Mouse (Mus musculus): ENCODE results near the gene Eid2b. TPM values are rescaled to one million over a fixed set of nuclear protein-coding genes. Genes with fewer than 3 reads are reported as not detected.
A peak's percentile ranks its signal among the peaks of the same experiment; 100 is the strongest.
"Not testable (repeated sequence)": the region's sequence is repeated elsewhere in the genome, so short reads cannot be mapped to it uniquely, and the experiment has no call there.

Gene Eid2b
- polyA plus RNA-seq (2015; fragmentation: Nextera tagmentation; extraction: Ambion mirVana), result 36.7 and 41.4 TPM in 2 replicates

DNA sequence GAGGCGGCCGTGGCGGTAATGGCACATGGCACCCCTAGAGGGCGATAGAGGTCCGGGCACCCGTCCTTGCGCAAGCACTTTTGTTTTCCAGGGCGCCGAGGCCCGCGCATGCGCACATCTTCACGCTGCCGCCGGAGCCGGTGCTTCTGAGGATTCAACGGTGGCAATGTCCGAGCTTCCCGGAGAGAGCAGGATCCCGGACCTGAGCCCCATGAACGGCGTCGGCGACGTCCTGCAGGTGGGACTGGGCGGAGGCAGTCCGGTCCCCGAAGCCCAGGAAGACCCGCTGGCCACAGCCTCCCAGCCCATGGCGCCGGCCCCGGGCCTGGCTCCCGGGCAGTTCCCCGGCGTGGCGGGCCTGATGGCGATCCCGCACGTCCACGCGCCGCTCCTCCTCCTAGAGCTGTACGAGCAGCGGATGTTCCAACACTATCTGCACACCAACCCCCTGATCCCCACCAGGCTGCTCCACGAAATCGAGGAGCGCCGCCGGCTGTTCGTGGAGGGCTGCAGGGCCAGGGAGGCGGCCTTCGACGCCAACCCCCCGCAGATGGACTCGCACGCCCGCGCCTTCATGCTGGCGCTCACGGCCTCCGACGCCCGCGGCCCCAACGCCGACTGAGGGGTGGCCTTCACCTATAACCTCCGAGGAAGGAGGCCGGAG lies at the start of gene Eid2b:
Eid2b (plus strand) TSS at position 125 of the 664 bp plus-strand sequence.
- peaks cover 12% of the 10 kb centered on the region for H3K36me3 ChIP-seq
- peak within 1 kb of the TSS; percentile 90 for H3K27ac ChIP-seq
- H3K9ac ChIP-seq (replicated peaks), result peak within 1 kb of the TSS; percentile 92
- peak; percentile 87 for ATAC-seq
- H3K4me2 ChIP-seq (replicated peaks), result peak within 1 kb of the TSS; percentile 80
- peak within 1 kb of the TSS; percentile 69 for H3K4me3 ChIP-seq (replicated peaks)
- peaks cover 20% of the 10 kb centered on the region for H3K4me1 ChIP-seq (replicated peaks)
- H3K27me3 ChIP-seq, result no peaks in the 10 kb centered on the region
- no peaks in the 10 kb centered on the region for H3K9me3 ChIP-seq
- WGBS, result 2% methylated on average over 68 of the region's 68 CpGs

DNA sequence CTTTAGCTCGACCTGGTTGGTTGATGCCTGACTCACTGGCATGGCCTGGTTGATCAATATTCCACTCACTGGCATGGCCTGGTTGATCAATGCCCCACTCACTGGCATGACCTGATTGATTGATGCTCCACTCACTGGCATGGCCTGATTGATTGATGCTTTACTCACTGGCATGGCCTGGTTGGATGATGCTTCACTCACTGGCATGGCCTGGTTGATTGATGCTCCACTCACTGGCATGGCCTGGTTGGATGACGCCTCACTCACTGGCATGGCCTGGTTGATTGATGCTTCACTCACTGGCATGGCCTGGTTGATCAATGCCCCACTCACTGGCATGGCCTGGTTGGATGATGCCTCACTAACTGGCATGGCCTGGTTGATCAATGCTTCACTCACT lies 33.6 kb upstream of the Eid2b start:
- H3K9ac ChIP-seq (replicated peaks), result not testable (repeated sequence)
- 72% methylated on average over 2 of the region's 2 CpGs for WGBS

DNA sequence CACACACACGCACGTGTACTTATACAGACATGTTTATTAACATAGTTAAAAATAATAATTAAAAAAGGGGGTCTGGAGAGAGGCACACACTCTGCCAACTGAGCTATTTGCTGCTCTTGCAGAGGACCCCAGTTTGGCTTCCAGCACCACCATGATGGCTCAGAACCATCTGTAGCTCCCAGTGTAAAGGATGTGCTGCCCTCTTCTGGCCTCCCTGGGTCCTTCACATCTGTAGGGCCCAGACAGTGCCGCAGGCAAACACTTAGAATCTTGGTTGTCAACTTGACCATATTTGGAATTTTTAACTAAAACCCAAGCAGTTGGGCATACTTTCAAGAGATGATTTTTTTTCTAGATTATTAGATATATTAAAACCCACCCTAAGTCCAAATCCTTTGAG lies 28.6 kb upstream of the Eid2b start:
- Histone ChIP-seq H3K9ac (replicated peaks) (no peak overlapping the region), H3K9me3 (peaks cover 7% of the 10 kb centered on the region; the same call in 1 of the 2 replicates), H3K27ac (no peak overlapping the region), H3K36me3 (no peaks in the 10 kb centered on the region), H3K4me3 (replicated peaks) (no peak overlapping the region), H3K4me1 (replicated peaks) (no peaks in the 10 kb centered on the region), H3K27me3 (no peaks in the 10 kb centered on the region), H3K4me2 (replicated peaks) (no peak overlapping the region)
- WGBS, result 91% methylated on average over 3 of the region's 3 CpGs
- ATAC-seq, result no peak

More for the DNA sequence above, 33.6 kb upstream of the Eid2b start:
- not testable (repeated sequence) for H3K4me3 ChIP-seq (replicated peaks); H3K27ac ChIP-seq; ATAC-seq; H3K36me3 ChIP-seq; H3K9me3 ChIP-seq; H3K4me2 ChIP-seq (replicated peaks); H3K27me3 ChIP-seq; H3K4me1 ChIP-seq (replicated peaks)

DNA sequence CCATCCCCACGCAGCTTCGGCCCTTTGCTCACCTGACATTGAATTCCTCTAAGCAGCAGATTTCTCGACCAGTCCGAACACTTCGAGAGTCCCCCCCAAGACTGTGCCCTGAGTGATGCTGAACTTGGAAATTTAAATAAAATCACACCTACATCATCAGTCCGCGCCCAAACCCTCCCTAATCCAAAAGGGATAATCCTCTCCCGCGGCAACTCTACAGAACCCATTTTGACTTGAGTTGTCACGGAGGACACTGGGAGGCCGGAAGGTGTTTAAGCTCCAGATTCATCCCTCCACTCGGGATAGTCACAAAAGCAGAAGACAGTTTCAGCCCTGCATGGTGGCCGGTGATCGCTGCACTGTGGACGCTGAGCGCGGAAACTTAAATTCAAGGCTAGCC lies 25.6 kb upstream of the Eid2b start:
- no peak for ATAC-seq
- 87% methylated on average over 17 of the region's 17 CpGs for WGBS
- no peak overlapping the region for H3K27ac ChIP-seq
- H3K4me1 ChIP-seq (replicated peaks), result no peaks in the 10 kb centered on the region
- peaks cover 13% of the 10 kb centered on the region for H3K9me3 ChIP-seq
- no peak overlapping the region for H3K9ac ChIP-seq (replicated peaks)
- no peaks in the 10 kb centered on the region for H3K27me3 ChIP-seq
- no peak overlapping the region for H3K4me3 ChIP-seq (replicated peaks)
- no peaks in the 10 kb centered on the region for H3K36me3 ChIP-seq
- no peak overlapping the region for H3K4me2 ChIP-seq (replicated peaks)

DNA sequence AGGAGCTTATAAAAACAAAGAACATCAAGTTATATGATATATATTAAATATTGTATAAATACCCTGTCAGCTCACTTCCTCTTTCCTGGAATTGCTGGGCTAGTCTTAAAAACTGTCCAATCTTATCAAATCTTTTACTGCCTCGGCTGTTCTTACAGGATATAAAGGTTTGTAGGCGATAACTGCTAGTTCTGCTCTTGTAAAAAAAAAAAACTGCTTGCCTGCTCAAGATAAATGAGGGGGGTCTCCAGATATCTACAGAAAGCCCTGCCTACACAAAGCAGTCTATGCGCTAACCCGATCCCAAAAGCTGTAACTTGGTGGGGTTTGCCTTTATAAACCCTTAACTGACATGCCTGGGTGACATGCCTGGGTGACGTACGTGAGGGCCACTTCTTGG lies 22.9 kb upstream of the Eid2b start:
- H3K36me3 ChIP-seq, result no peaks in the 10 kb centered on the region
- no peak for ATAC-seq
- H3K4me1 ChIP-seq (replicated peaks), result no peaks in the 10 kb centered on the region
- 93% methylated on average over 6 of the region's 6 CpGs for WGBS
- no peak overlapping the region for H3K4me3 ChIP-seq (replicated peaks)
- no peak overlapping the region for H3K27ac ChIP-seq
- H3K9me3 ChIP-seq, result peaks cover 6% of the 10 kb centered on the region; the same call in 1 of the 2 replicates
- H3K9ac ChIP-seq (replicated peaks), result no peak overlapping the region
- no peaks in the 10 kb centered on the region for H3K27me3 ChIP-seq
- no peak overlapping the region for H3K4me2 ChIP-seq (replicated peaks)

DNA sequence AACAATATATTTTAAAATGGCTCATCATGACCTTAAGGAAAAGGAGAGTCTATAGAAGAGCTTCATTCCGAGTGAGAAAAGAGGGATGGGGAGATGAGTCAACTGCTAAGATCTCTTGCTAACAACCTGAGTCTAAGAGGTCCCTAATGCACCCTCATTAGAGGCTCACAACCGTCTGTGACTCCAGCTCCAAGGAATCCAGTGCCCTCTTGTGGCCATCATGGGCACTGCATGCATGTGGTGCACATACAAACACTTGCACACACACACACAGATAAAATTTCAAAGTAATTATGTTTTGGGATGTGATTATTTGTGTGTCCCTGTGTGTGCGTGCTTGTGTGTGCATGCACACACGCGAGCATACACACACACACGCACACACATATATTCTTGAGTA lies 22.1 kb upstream of the Eid2b start:
- no peaks in the 10 kb centered on the region for H3K4me1 ChIP-seq (replicated peaks)
- H3K9ac ChIP-seq (replicated peaks), result no peak overlapping the region
- H3K9me3 ChIP-seq, result peaks cover 6% of the 10 kb centered on the region; the same call in 1 of the 2 replicates
- H3K36me3 ChIP-seq, result no peaks in the 10 kb centered on the region
- 80% methylated on average over 6 of the region's 6 CpGs for WGBS
- H3K4me2 ChIP-seq (replicated peaks), result no peak overlapping the region
- no peak for ATAC-seq
- H3K27ac ChIP-seq, result no peak overlapping the region
- H3K4me3 ChIP-seq (replicated peaks), result no peak overlapping the region
- no peaks in the 10 kb centered on the region for H3K27me3 ChIP-seq

DNA sequence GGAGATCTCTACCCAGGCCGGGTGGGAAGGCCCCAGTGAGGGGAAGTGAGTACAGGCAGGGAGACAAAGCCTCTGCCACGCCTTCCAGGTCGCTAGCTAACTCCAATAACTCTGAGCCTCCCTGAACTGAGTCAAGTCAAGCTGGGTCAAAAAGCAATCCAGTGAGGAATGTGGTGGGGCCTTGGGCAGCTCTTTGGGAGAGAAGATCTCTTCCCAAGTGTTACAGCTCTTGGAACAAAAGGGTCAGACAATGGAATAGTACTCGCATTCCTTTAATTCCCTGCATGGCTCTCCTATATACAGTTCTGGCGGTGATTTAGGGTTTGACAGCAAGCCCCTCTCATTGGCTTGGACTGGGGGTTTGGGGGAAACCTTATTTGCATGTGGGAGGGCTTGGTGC lies 14.7 kb upstream of the Eid2b start:
- Histone ChIP-seq H3K9ac (replicated peaks) (no peak overlapping the region), H3K4me2 (replicated peaks) (no peak overlapping the region), H3K4me1 (replicated peaks) (no peaks in the 10 kb centered on the region), H3K4me3 (replicated peaks) (no peak overlapping the region), H3K27ac (no peak overlapping the region), H3K27me3 (no peaks in the 10 kb centered on the region), H3K36me3 (no peaks in the 10 kb centered on the region), H3K9me3 (no peaks in the 10 kb centered on the region)
- WGBS, result 51% methylated on average over 5 of the region's 5 CpGs
- no peak for ATAC-seq

DNA sequence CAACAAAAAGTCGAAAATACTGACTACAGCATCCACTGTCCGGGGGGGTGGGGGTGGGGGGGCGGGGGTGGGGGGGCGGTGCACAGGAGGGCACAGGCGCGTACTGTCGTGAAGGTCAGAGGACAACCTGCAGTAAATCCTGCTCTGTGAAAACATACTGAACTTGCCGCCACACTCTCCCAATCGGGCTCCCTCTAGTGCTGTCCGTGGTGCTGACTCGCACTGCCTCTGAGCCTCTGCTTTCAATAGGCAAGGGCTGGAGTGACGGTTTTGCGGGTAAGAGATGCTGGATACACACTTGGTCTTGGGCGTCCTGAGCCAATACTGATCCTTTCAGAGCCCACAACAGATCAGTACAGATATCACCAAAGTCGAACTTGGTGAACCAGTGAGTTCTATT lies 13.8 kb upstream of the Eid2b start:
- H3K4me2 ChIP-seq (replicated peaks), result no peak overlapping the region
- peaks cover 5% of the 10 kb centered on the region for H3K4me1 ChIP-seq (replicated peaks)
- H3K27ac ChIP-seq, result no peak overlapping the region
- H3K27me3 ChIP-seq, result no peaks in the 10 kb centered on the region
- no peak overlapping the region for H3K9ac ChIP-seq (replicated peaks)
- no peaks in the 10 kb centered on the region for H3K9me3 ChIP-seq
- ATAC-seq, result no peak
- no peak overlapping the region for H3K4me3 ChIP-seq (replicated peaks)
- no peaks in the 10 kb centered on the region for H3K36me3 ChIP-seq
- 9% methylated on average over 15 of the region's 15 CpGs for WGBS

DNA sequence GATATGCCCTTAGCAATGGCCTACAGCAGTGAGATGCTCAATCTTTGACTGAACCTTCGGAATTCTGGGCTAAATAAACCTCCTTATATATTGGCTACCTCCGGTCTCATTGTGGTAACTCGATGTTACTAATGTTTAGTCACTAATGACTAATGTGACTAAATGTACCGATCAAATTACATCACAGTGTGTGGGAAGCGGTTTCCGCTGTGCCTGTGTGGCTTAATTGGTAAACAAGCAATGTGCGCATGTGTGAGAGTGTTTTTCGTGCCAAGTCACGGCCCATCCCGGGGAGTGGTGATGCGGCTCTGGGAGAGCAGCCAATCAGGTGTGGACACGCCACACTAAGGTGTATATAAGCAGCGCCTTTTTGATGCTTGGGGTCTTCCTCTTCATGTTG lies 12.1 kb upstream of the Eid2b start:
- no peak for ATAC-seq
- Histone ChIP-seq H3K27ac (no peak overlapping the region), H3K27me3 (no peaks in the 10 kb centered on the region), H3K4me2 (replicated peaks) (no peak overlapping the region), H3K4me1 (replicated peaks) (peaks cover 17% of the 10 kb centered on the region), H3K9ac (replicated peaks) (no peak overlapping the region), H3K36me3 (peaks cover 12% of the 10 kb centered on the region), H3K4me3 (replicated peaks) (no peak overlapping the region), H3K9me3 (no peaks in the 10 kb centered on the region)
- 91% methylated on average over 13 of the region's 13 CpGs for WGBS

DNA sequence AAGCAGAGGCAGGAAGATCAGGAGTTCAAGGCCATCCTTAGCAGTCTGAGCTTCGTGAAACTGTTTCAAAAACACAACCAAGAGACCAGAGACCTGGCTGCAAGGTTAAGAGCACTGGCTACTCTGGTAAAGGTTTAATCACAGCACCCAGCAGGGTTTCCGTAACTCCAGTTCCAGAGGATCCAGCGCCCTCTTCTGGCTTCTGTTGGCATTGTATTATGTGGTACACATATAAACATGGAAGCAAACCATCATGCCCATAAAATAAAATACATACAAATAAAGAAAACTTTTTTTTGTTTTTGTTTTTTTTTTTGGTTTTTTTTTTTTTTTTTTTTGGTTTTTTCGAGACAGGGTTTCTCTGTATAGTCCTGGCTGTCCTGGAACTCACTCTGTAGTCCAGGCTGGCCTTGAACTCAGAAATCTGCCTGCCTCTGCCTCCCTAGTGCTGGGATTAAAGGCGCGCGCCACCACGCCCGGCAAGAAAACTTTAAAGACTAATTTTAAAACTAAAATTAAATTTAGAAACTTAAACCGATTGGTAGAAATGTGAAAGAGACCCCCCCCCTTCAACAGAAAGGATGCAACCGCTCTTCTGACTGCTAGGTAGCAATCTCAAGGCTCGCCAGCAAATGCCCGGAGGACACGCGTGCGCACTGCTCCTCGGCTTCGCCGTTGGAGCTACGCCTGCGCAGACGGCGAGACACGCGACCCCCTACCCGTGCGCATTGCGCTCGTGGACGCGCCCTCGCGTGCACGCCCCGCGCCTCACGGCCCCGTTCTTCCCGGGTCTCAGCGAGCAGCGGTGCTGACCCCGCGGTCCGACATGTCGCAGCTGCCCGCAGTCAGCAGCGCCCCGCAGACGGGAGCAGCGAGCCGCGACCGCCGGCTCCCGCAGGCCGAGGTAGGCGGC lies 10.2 kb upstream of the Eid2b start, which contains the start of gene Eid2:
Eid2 (plus strand) TSS at position 753 of the 913 bp plus-strand sequence.
- peaks cover 25% of the 10 kb centered on the region for H3K36me3 ChIP-seq
- H3K27ac ChIP-seq, result peak within 1 kb of the TSS; percentile 97
- H3K9me3 ChIP-seq, result 0 out of 2 replicates have a peak, but pooled peaks cover 3% of the 10 kb centered on the region
- 8% methylated on average over 56 of the region's 57 CpGs for WGBS
- H3K4me2 ChIP-seq (replicated peaks), result peak within 1 kb of the TSS; percentile 86
- H3K9ac ChIP-seq (replicated peaks), result peak within 1 kb of the TSS; percentile 100
- H3K27me3 ChIP-seq, result no peaks in the 10 kb centered on the region
- H3K4me1 ChIP-seq (replicated peaks), result peaks cover 17% of the 10 kb centered on the region
- peak within 1 kb of the TSS; percentile 94 for H3K4me3 ChIP-seq (replicated peaks)
- ATAC-seq, result peak; percentile 95

DNA sequence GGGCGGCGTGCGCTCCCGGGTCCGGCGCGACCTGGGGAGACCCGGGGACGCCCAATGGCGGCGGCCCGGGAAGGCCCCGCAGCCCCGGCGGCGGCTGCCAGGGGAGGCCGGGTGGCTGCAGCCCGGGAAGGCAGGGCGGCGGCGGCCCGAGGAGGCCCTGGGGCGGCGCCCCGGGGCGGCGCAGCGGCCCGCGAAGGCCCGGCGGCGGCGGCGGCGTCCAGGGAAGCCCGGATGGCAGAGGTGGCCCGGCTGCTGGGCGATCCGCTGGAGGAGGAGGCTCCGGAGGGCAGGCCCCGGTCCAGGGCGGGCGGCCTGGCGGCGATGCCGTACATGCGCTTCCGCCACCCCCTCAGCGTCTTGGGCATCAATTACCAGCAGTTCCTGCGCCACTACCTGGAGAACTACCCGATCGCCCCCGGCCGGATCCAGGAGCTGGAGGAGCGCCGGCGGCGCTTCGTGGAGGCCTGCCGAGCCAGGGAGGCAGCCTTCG lies 9.5 kb upstream of the Eid2b start:
- peak overlapping the region; percentile 100 for H3K9ac ChIP-seq (replicated peaks)
- H3K4me2 ChIP-seq (replicated peaks), result peak overlapping the region; percentile 86
- peak overlapping the region; percentile 97 for H3K27ac ChIP-seq
- 0 out of 2 replicates have a peak, but pooled peaks cover 3% of the 10 kb centered on the region for H3K9me3 ChIP-seq
- WGBS, result under 1% methylated on average over 52 of the region's 62 CpGs
- no peaks in the 10 kb centered on the region for H3K27me3 ChIP-seq
- H3K4me1 ChIP-seq (replicated peaks), result peaks cover 17% of the 10 kb centered on the region
- H3K36me3 ChIP-seq, result peaks cover 32% of the 10 kb centered on the region
- H3K4me3 ChIP-seq (replicated peaks), result peak overlapping the region; percentile 94
- ATAC-seq, result peak; percentile 84

DNA sequence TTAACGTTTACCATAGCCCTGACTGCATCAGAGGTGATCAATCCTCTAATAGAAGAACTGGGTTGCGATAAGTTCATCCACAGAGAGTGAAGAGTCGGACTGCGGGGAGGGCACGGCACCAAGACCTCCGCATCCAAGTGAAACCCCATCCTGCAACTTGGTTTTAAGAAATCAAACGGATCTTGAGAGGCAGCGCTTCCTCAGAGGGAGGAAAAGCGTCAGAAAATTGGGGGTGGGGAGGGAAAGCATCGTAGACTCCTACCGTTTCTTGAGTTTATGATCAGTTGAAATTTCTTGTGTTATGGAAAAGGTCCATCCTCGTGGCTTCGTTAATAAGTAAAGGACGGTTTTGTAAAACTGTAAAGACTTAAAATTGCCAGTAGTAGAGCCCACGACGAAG lies 9.0 kb upstream of the Eid2b start:
- peak overlapping the region; percentile 97 for H3K27ac ChIP-seq
- 0 out of 2 replicates have a peak, but pooled peaks cover 3% of the 10 kb centered on the region for H3K9me3 ChIP-seq
- 29% methylated on average over 16 of the region's 16 CpGs for WGBS
- peak overlapping the region; percentile 86 for H3K4me2 ChIP-seq (replicated peaks)
- peak overlapping the region; percentile 100 for H3K9ac ChIP-seq (replicated peaks)
- no peaks in the 10 kb centered on the region for H3K27me3 ChIP-seq
- H3K4me1 ChIP-seq (replicated peaks), result peaks cover 17% of the 10 kb centered on the region
- no peak for ATAC-seq
- peaks cover 37% of the 10 kb centered on the region for H3K36me3 ChIP-seq
- peak overlapping the region; percentile 94 for H3K4me3 ChIP-seq (replicated peaks)

All from midbrain, embryonic 13.5 days (tissue).